Mouse (Mus musculus) liver, embryonic 11.5 days (tissue): Measurements from ENCODE around the gene Snf8. TPM values are rescaled to one million over a fixed set of nuclear protein-coding genes. Genes with fewer than 3 reads are reported as not detected.

Experiments used
- ATAC-seq: fragments of 200-750 bp; cut with Nextera tagmentation; replicated peaks from 2 replicates; pipeline ENCODE4 v1.8.0; 2017; ENCODE audit warnings: moderate number of reproducible peaks, mild to moderate bottlenecking, moderate TSS enrichment, moderate library complexity; ENCODE audit not compliant: low FRiP score
- DNase-seq: peaks from one replicate; pipeline ENCODE4 v3.0.0-alpha.2; 2017; ENCODE audit warnings: low spot score
- H3K27ac ChIP-seq: fragments of 300-500 bp; sonication (generic); 2 replicates; pipeline ENCODE4 v1.5.1; 2014; ENCODE audit warnings: mild to moderate bottlenecking, low read depth, low read length, control low read depth
- H3K27me3 ChIP-seq: fragments of 300-500 bp; sonication (generic); replicated peaks from 2 replicates; pipeline ENCODE4 v1.6.1; 2014; ENCODE audit warnings: low read length, mixed read lengths; ENCODE audit not compliant: control insufficient read depth, insufficient read depth
- H3K36me3 ChIP-seq: fragments of 300-500 bp; sonication (generic); 2 replicates; pipeline ENCODE4 v1.6.1; 2014; ENCODE audit warnings: mild to moderate bottlenecking, low read length, moderate library complexity, mixed read lengths; ENCODE audit not compliant: control insufficient read depth, insufficient read depth
- H3K4me1 ChIP-seq: fragments of 300-500 bp; sonication (generic); replicated peaks from 2 replicates; pipeline ENCODE4 v1.6.1; 2014; ENCODE audit warnings: low read length, mixed read lengths; ENCODE audit not compliant: control insufficient read depth, insufficient read depth
- H3K4me2 ChIP-seq: fragments of 300-500 bp; sonication (generic); 2 replicates; pipeline ENCODE4 v1.6.1; 2014; ENCODE audit warnings: mild to moderate bottlenecking, control low read depth, moderate library complexity
- H3K4me3 ChIP-seq: fragments of 300-500 bp; sonication (generic); 2 replicates; pipeline ENCODE4 v1.5.1; 2014; ENCODE audit warnings: low read depth, low read length, control low read depth
- H3K9ac ChIP-seq: fragments of 300-500 bp; sonication (generic); 2 replicates; pipeline ENCODE4 v1.6.1; 2014; ENCODE audit warnings: low read depth, low read length, control low read depth
- H3K9me3 ChIP-seq: fragments of 300-500 bp; sonication (generic); 2 replicates; pipeline ENCODE4 v1.6.1; 2016; ENCODE audit warnings: low read length, inconsistent platforms, mixed read lengths; ENCODE audit not compliant: control insufficient read depth
- WGBS: fragments of 180-500 bp; shearing (Covaris S2); extraction: QIAGEN DNeasy Blood & Tissue Kit; methylation state at CpG from one replicate; pipeline ENCODE4 v1.1.7; 2014; 5-methylcytosine and 5-hydroxymethylcytosine counted together
- polyA plus RNA-seq: library from polyadenylated mRNA; unstranded; fragments of >200 nt; fragmentation: Nextera tagmentation; extraction: Ambion mirVana; gene quantifications from 2 replicates; pipeline ENCODE4 v1.2.1, GENCODE M21; 2014

Gene Snf8
- 48.8 and 50.0 TPM in 2 replicates for polyA plus RNA-seq

- H3K4me3 ChIP-seq: peak within 1 kb of the TSS; percentile 87
- H3K27me3 ChIP-seq: no peaks in the 10 kb centered on the region
- no peaks in the 10 kb centered on the region for H3K9me3 ChIP-seq
- peaks cover 11% of the 10 kb centered on the region for H3K4me1 ChIP-seq
- H3K27ac ChIP-seq: peak within 1 kb of the TSS; percentile 52
- peak within 1 kb of the TSS; percentile 80 for H3K9ac ChIP-seq
- ATAC-seq (peak; percentile 83), DNase-seq (peak; percentile 98)
- WGBS: under 1% methylated on average over 29 of the region's 29 CpGs
- H3K36me3 ChIP-seq: peaks cover 8% of the 10 kb centered on the region; the same call in 1 of the 2 replicates
- H3K4me2 ChIP-seq: peak within 1 kb of the TSS; percentile 81
These were observed at the start of gene Snf8 for GRCm38 (mm10) chr11:96034596-96035052. Snf8 (plus strand) TSS chr11:96034885.

DNA sequence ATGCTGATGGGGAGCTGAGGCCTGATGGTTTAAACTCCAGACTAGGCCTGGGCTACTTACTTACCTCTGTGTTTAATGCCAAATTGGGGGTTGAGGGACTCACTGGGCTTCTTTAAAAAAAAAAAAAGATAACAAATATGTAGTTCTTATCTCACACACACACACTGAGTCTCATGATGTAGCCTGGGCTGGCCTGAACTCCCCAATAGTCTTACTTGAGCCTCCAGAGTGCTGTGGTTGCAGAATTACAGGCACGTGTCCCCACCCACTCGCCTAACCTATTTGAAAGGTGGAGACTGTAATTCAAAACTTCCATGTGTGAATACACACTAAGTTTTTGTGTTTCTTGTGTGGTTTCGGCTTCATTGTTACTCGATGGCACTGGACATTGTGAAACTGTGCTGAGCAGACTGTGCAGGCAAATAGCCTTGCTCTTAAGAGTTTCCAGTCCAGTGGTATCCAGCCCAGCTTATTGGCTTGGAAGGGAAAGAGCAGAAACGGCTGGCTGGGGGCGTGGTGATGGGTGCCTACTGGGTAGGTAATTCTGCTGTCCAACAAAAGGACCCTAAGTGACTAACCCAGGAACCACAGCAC, 46.7 kb upstream of the Snf8 start:
- Histone ChIP-seq H3K27ac (peak overlapping the region; percentile 67), H3K9ac (peak overlapping the region; percentile 50), H3K4me2 (peak overlapping the region; percentile 26), H3K4me1 (peaks cover 65% of the 10 kb centered on the region), H3K9me3 (no peaks in the 10 kb centered on the region), H3K4me3 (no peak overlapping the region), H3K27me3 (no peaks in the 10 kb centered on the region), H3K36me3 (no peaks in the 10 kb centered on the region; the same call in 1 of the 2 replicates)
- peak; percentile 79 for ATAC-seq
- WGBS: 61% methylated on average over 6 of the region's 6 CpGs
- DNase-seq: no peak

GRCm38 (mm10) chr11:95988533-95988932, 46.2 kb upstream of the Snf8 start:
- Histone ChIP-seq H3K27ac (peak overlapping the region; percentile 67), H3K4me2 (peak overlapping the region; percentile 26), H3K9ac (peak overlapping the region; percentile 50), H3K4me1 (peaks cover 64% of the 10 kb centered on the region), H3K27me3 (no peaks in the 10 kb centered on the region), H3K36me3 (no peaks in the 10 kb centered on the region; the same call in 1 of the 2 replicates), H3K9me3 (no peaks in the 10 kb centered on the region), H3K4me3 (no peak overlapping the region)
- WGBS: 73% methylated on average over 9 of the region's 9 CpGs
- ATAC-seq (no peak), DNase-seq (no peak)

DNA sequence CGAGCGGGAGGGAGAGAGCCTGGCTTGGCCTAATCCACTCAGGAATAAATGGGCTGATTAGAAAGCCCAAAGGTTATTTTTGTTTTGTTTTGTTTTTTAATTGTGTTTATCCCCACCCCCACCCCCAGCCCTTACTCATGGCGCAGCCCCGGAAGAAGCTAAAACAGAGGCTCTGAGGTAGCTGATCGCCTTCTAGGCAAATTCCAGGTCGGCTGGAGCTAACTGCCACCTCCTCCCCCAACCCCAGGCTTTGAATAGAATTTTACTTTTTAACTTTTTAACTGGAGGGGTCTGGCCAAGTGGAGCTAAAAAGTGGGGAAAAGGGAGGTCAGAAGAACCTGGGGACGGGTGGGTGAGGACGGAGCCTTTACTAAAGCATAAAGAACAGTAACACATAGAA, 44.8 kb upstream of the Snf8 start:
- Histone ChIP-seq H3K27me3 (no peaks in the 10 kb centered on the region), H3K27ac (no peak overlapping the region), H3K9ac (no peak overlapping the region; the same call in 1 of the 2 replicates), H3K4me1 (peaks cover 61% of the 10 kb centered on the region), H3K4me2 (peak overlapping the region; percentile 90), H3K9me3 (no peaks in the 10 kb centered on the region; the same call in 1 of the 2 replicates), H3K4me3 (no peak overlapping the region; the same call in 1 of the 2 replicates), H3K36me3 (peaks cover 8% of the 10 kb centered on the region; the same call in 1 of the 2 replicates)
- 75% methylated on average over 8 of the region's 8 CpGs for WGBS
- no peak for DNase-seq
- ATAC-seq: no peak

DNA sequence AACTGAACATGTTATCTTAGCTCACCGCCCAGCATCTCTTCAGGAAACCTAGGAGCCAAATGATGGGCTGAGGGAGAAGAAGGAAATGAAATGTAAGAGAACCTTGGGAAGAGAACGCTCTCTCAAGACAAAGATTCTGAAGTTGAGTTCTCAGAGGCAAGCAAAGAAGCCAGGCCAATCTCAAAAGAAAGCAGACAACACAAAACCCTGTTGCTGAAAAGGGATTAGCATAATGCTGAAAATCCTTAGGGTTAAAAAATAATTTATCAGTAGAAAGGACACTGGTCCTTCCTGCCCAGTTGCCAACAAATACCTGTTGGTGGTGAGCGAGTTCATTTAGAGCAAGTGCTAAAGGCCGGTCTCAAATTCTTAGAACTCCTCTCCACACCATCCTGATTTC, 44.3 kb upstream of the Snf8 start:
- Histone ChIP-seq H3K9me3 (no peaks in the 10 kb centered on the region; the same call in 1 of the 2 replicates), H3K4me3 (peak overlapping the region; percentile 52), H3K36me3 (peaks cover 9% of the 10 kb centered on the region; the same call in 1 of the 2 replicates), H3K27ac (peak overlapping the region; percentile 88; the same call in 1 of the 2 replicates), H3K9ac (peak overlapping the region; percentile 69; the same call in 1 of the 2 replicates), H3K4me2 (peak overlapping the region; percentile 90), H3K27me3 (no peaks in the 10 kb centered on the region), H3K4me1 (peaks cover 61% of the 10 kb centered on the region)
- DNase-seq (no peak), ATAC-seq (no peak)
- WGBS: 76% methylated on average over 4 of the region's 4 CpGs

GRCm38 (mm10) chr11:95990886-95991708, 43.6 kb upstream of the Snf8 start:
- Histone ChIP-seq H3K4me3 (peak overlapping the region; percentile 52), H3K9ac (peak overlapping the region; percentile 69), H3K27ac (peak overlapping the region; percentile 88), H3K36me3 (peaks cover 10% of the 10 kb centered on the region; the same call in 1 of the 2 replicates), H3K27me3 (no peaks in the 10 kb centered on the region), H3K9me3 (no peaks in the 10 kb centered on the region; the same call in 1 of the 2 replicates), H3K4me2 (peak overlapping the region; percentile 90), H3K4me1 (peaks cover 61% of the 10 kb centered on the region)
- DNase-seq (peak; percentile 76), ATAC-seq (peak; percentile 63)
- 18% methylated on average over 31 of the region's 49 CpGs for WGBS

- H3K9me3 ChIP-seq: no peaks in the 10 kb centered on the region; the same call in 1 of the 2 replicates
- ATAC-seq (no peak), DNase-seq (no peak)
- H3K4me3 ChIP-seq: no peak overlapping the region
- peaks cover 18% of the 10 kb centered on the region for H3K36me3 ChIP-seq
- no peak overlapping the region for H3K27ac ChIP-seq
- WGBS: 90% methylated on average over 8 of the region's 8 CpGs
- no peak overlapping the region for H3K9ac ChIP-seq
- H3K27me3 ChIP-seq: no peaks in the 10 kb centered on the region
- H3K4me2 ChIP-seq: no peak overlapping the region
- peaks cover 45% of the 10 kb centered on the region for H3K4me1 ChIP-seq
These were observed 40.5 kb upstream of the Snf8 start for GRCm38 (mm10) chr11:95994151-95994550.

GRCm38 (mm10) chr11:96003100-96003900, 31.4 kb upstream of the Snf8 start:
- Histone ChIP-seq H3K9ac (peak overlapping the region; percentile 62), H3K36me3 (0 out of 2 replicates have a peak, but pooled peaks cover 2% of the 10 kb centered on the region), H3K9me3 (no peaks in the 10 kb centered on the region), H3K27ac (peak overlapping the region; percentile 46; the same call in 1 of the 2 replicates), H3K4me3 (peak overlapping the region; percentile 96), H3K4me2 (peak overlapping the region; percentile 96), H3K27me3 (no peaks in the 10 kb centered on the region), H3K4me1 (peaks cover 29% of the 10 kb centered on the region)
- no peak for DNase-seq
- WGBS: 8% methylated on average over 12 of the region's 12 CpGs
- no peak for ATAC-seq
